ENCODE assay signal across 11 mouse cellular contexts in the genomic region with DNA sequence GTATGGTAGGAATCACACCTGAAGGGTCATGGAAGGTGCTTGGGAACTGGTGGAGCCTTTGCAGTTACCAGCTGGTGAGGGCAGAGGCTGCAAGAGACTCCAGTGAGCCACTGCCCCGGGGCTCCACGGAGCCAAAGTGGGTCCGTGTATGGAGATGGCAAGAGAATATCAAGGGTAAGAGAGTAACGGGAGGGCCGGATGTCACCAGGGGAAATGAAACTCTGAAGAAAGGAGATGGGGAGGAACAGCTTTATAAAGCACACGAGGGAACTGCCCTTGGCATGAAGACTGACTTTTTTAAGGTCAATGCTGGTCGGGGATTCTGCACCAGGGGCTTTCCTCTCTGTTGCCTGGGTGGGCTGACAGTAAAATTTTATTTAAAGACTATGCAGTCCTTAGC. TPM values are rescaled to one million over a fixed set of nuclear protein-coding genes. Genes with fewer than 3 reads are reported as not detected.
DNase-seq lines count a peak whose midpoint lies in the region; ATAC-seq and TF ChIP-seq lines count a peak whose summit lies in the region.
"Had no signal": no experiment of that assay in that cellular context is flagged by ENCODE, and none has a peak within 500 bp of the region (broad histone marks: within the 10 kb centered on the region; RNA-seq: fewer than 3 reads in every experiment).

No protein-coding gene starts in this region.

- WGBS in hindbrain, embryonic 10.5 days, result 86% methylated on average over 7 of the region's 7 CpGs
- whole genome bisulfite sequencing in hindbrain, embryonic 13.5 days, result 82% methylated on average over 7 of the region's 7 CpGs
- 29% methylated on average over 7 of the region's 7 CpGs for WGBS in bone marrow, adult 2 months

- no peak for ATAC-seq in hindbrain, embryonic 13.5 days (ENCODE audit: low FRiP score)
- peak; percentile 68; the same call in 1 of the 2 replicates for ATAC-seq in neutrophil, adult 5-6 weeks (ENCODE audit: extremely low read depth, insufficient number of reproducible peaks, low FRiP score, poor library complexity, severe bottlenecking)

- intact Hi-C loops in left cerebral cortex, postnatal 4 days (cut with DNase I), result no loop called here

- in situ Hi-C loops in CH12.LX (cut with MboI; ENCODE audit: low pct_ligation_motif_present, low pct_unique_long_range_greater_than_20kb, low sequenced_read_pairs), result loop anchor here (5.0 kb wide), 1 partner anchor 52 kb away; no protein-coding TSS in a partner anchor

- H3K4me2 ChIP-seq in hindbrain, embryonic 13.5 days, result no peak overlapping the region
- peak overlapping the region; percentile 80 for H3K4me2 ChIP-seq in CH12.LX (ENCODE audit: insufficient read depth, low read depth, poor library complexity, severe bottlenecking)

- dilution Hi-C loops in CH12.LX (cut with MboI; ENCODE audit: extremely low pct_ligation_motif_present, extremely low pct_unique_long_range_greater_than_20kb, low sequenced_read_pairs), result no loop called here

- H3K4me3 ChIP-seq in hindbrain, embryonic 10.5 days, result no peak overlapping the region
- H3K4me3 ChIP-seq in hindbrain, embryonic 13.5 days, result no peak overlapping the region
- H3K4me3 ChIP-seq in CH12.LX (replicated peaks in 1 of 3; ENCODE audit: low read depth in 2 of 3, low read length in 2 of 3, poor library complexity in 1 of 3), result peak overlapping the region in 2 of 3 experiments; percentile 13 to 45
- H3K4me3 ChIP-seq in bone marrow, adult 2 months (replicated peaks; ENCODE audit: control insufficient read depth, low read depth, low read length), result no peak overlapping the region
- H3K4me3 ChIP-seq: erythroblast, embryonic 14.5 days had no signal

- TF ChIP-seq RAD21 in CH12.LX (IDR thresholded peaks at IDR 0.05; ENCODE audit: low read depth, low read length), result no peak; the same call in none of the 2 replicates

- peaks cover 9% of the 10 kb centered on the region for H3K4me1 ChIP-seq in hindbrain, embryonic 10.5 days (replicated peaks)
- H3K4me1 ChIP-seq in hindbrain, embryonic 13.5 days (replicated peaks), result no peaks in the 10 kb centered on the region
- peaks cover 44 to 77% of the 10 kb centered on the region in 2 experiments for H3K4me1 ChIP-seq in CH12.LX (ENCODE audit: control insufficient read depth in 1 of 2, insufficient read depth in 2 of 2)
- peaks cover 1% of the 10 kb centered on the region; the same call in 1 of the 2 replicates for H3K4me1 ChIP-seq in bone marrow, adult 2 months (ENCODE audit: control insufficient read depth, insufficient read depth, low read length)

- no peak for TF ChIP-seq CTCF in CH12.LX (conservative IDR thresholded peaks at IDR 0.05 in 1 of 2, IDR thresholded peaks at IDR 0.05 in 1 of 2; ENCODE audit: low read depth in 2 of 2, low read length in 2 of 2)
- no peak for TF ChIP-seq CTCF in bone marrow, adult 2 months (IDR thresholded peaks at IDR 0.05; ENCODE audit: control insufficient read depth, insufficient read depth, low read length)

- H3K79me2 ChIP-seq in CH12.LX (replicated peaks; ENCODE audit: control insufficient read depth, extremely low read depth, insufficient read depth, poor library complexity, severe bottlenecking), result no peaks in the 10 kb centered on the region

- no peak overlapping the region for H3K9ac ChIP-seq in hindbrain, embryonic 13.5 days
- peak overlapping the region; percentile 79 for H3K9ac ChIP-seq in CH12.LX (ENCODE audit: insufficient read depth, low read depth)

- peak; percentile 87 for TF ChIP-seq EP300 in CH12.LX (IDR thresholded peaks at IDR 0.05; ENCODE audit: low read length)

- DNase-seq in hindbrain, embryonic 10.5 days (ENCODE audit: low spot score), result no peak
- peak; percentile 80 for DNase-seq in CH12.LX (ENCODE audit: extremely low read depth)
- DNase-seq in thymus, postnatal 36 days, result no peak
- no peak for DNase-seq in left cerebral cortex, postnatal 4 days
- DNase-seq: adrenal gland, adult 2 months; gastrocnemius, postnatal 14 days; kidney, adult 9 months had no signal

- H3K9me3 ChIP-seq in hindbrain, embryonic 10.5 days, result no peaks in the 10 kb centered on the region
- H3K9me3 ChIP-seq in hindbrain, embryonic 13.5 days, result no peaks in the 10 kb centered on the region
- no peaks in the 10 kb centered on the region for H3K9me3 ChIP-seq in CH12.LX (replicated peaks; ENCODE audit: low read length)

- H3K27me3 ChIP-seq in hindbrain, embryonic 10.5 days (ENCODE audit: insufficient read depth, poor library complexity, severe bottlenecking), result no peaks in the 10 kb centered on the region
- H3K27me3 ChIP-seq in hindbrain, embryonic 13.5 days, result no peaks in the 10 kb centered on the region
- H3K27me3 ChIP-seq in CH12.LX (replicated peaks), result no peaks in the 10 kb centered on the region

- H3K27ac ChIP-seq in hindbrain, embryonic 10.5 days, result peak overlapping the region; percentile 50
- no peak overlapping the region for H3K27ac ChIP-seq in hindbrain, embryonic 13.5 days
- H3K27ac ChIP-seq in CH12.LX (ENCODE audit: insufficient read depth, low read depth), result peak overlapping the region; percentile 99
- peak overlapping the region; percentile 37; the same call in 1 of the 2 replicates for H3K27ac ChIP-seq in bone marrow, adult 2 months (ENCODE audit: control insufficient read depth, insufficient read depth, low read depth, low read length, poor library complexity)

- TF ChIP-seq POLR2A in CH12.LX (IDR thresholded peaks at IDR 0.05; ENCODE audit: low read depth, low read length), result peak; percentile 52
- no peak for TF ChIP-seq POLR2A in bone marrow, adult 2 months (IDR thresholded peaks at IDR 0.05; ENCODE audit: borderline replicate concordance, control insufficient read depth, low read depth, low read length)

- H3K36me3 ChIP-seq in hindbrain, embryonic 10.5 days, result no peaks in the 10 kb centered on the region
- no peaks in the 10 kb centered on the region for H3K36me3 ChIP-seq in hindbrain, embryonic 13.5 days
- no peaks in the 10 kb centered on the region for H3K36me3 ChIP-seq in CH12.LX (replicated peaks in 1 of 2; ENCODE audit: control insufficient read depth in 1 of 2, insufficient read depth in 1 of 2, low read length in 1 of 2)

TF ChIP-seq in CH12.LX, 34 proteins besides CTCF, POLR2A, EP300 and RAD21:
- TF ChIP-seq ZC3H11A (IDR thresholded peaks at IDR 0.05; ENCODE audit: low read depth, low read length), result no peak
- no peak for TF ChIP-seq HCFC1 (IDR thresholded peaks at IDR 0.05; ENCODE audit: low read depth, low read length)
- no peak; the same call in 1 of the 2 replicates for TF ChIP-seq SIN3A (IDR thresholded peaks at IDR 0.05; ENCODE audit: low read length)
- peak; percentile 65; the same call in 1 of the 2 replicates for TF ChIP-seq ZNF384 (IDR thresholded peaks at IDR 0.05; ENCODE audit: low read depth, low read length)
- peak; percentile 70 for TF ChIP-seq MYC (IDR thresholded peaks at IDR 0.05; ENCODE audit: low read depth, low read length)
- no peak for TF ChIP-seq USF2 (conservative IDR thresholded peaks at IDR 0.05; ENCODE audit: low read depth, low read length)
- peak; percentile 87; the same call in 1 of the 2 replicates for TF ChIP-seq MEF2A (IDR thresholded peaks at IDR 0.05; ENCODE audit: borderline replicate concordance, low read depth, low read length)
- 0 out of 2 replicates have a peak, but pooled peaks have one; percentile 42 for TF ChIP-seq CHD2 (IDR thresholded peaks at IDR 0.05; ENCODE audit: low read length)
- peak; percentile 75 for TF ChIP-seq ETS1 (conservative IDR thresholded peaks at IDR 0.05; ENCODE audit: low read depth, low read length)
- no peak for TF ChIP-seq ZMIZ1 (IDR thresholded peaks at IDR 0.05; ENCODE audit: low read depth, low read length)
- no peak for TF ChIP-seq MAFK (IDR thresholded peaks at IDR 0.05; ENCODE audit: insufficient replicate concordance, low read length)
- TF ChIP-seq JUND (conservative IDR thresholded peaks at IDR 0.05; ENCODE audit: low read depth, low read length), result 0 out of 2 replicates have a peak, but pooled peaks have one; percentile 16
- TF ChIP-seq RCOR1 (conservative IDR thresholded peaks at IDR 0.05; ENCODE audit: low read depth, low read length), result peak; percentile 38; the same call in 1 of the 2 replicates
- peak; percentile 51; the same call in 1 of the 2 replicates for TF ChIP-seq MAZ (IDR thresholded peaks at IDR 0.05; ENCODE audit: low read depth, low read length)
- TF ChIP-seq TCF12 (IDR thresholded peaks at IDR 0.05; ENCODE audit: low read depth, low read length), result peak; percentile 66
- TF ChIP-seq POLR2AphosphoS2 (IDR thresholded peaks at IDR 0.05; ENCODE audit: low read depth, low read length), result no peak
- peak; percentile 95 for TF ChIP-seq IRF4 (IDR thresholded peaks at IDR 0.05; ENCODE audit: low read depth, low read length)
- TF ChIP-seq MAX (IDR thresholded peaks at IDR 0.05; ENCODE audit: low read length), result peak; percentile 49; the same call in 1 of the 2 replicates
- peak; percentile 81 for TF ChIP-seq TBP (conservative IDR thresholded peaks at IDR 0.05; ENCODE audit: low read depth, low read length)
- TF ChIP-seq SMC3 (IDR thresholded peaks at IDR 0.05; ENCODE audit: low read depth, low read length), result 0 out of 2 replicates have a peak, but pooled peaks have one; percentile 24
- 0 out of 2 replicates have a peak, but pooled peaks have one; percentile 29 for TF ChIP-seq KAT2A (IDR thresholded peaks at IDR 0.05; ENCODE audit: insufficient replicate concordance, low read length)
- TF ChIP-seq ELF1 (IDR thresholded peaks at IDR 0.05; ENCODE audit: low read depth, low read length), result no peak

RNA-seq across cellular contexts. Expression of a gene that starts 53.9 kb away (rescaled TPM):
- polyA plus RNA-seq in hindbrain, embryonic 10.5 days (2016; fragmentation: Nextera tagmentation; extraction: Ambion mirVana), result 14.8 and 15.7 TPM in 2 replicates
- polyA plus RNA-seq in hindbrain, embryonic 13.5 days (2015; fragmentation: Nextera tagmentation; extraction: Ambion mirVana), result 10.4 and 13.0 TPM in 2 replicates
- 22.3 and 25.8 TPM in 2 replicates for total RNA-seq in CH12.LX (2012; rRNA removed)
- 20.1 and 25.3 TPM in 2 replicates for total RNA-seq in CH12.LX (2014; rRNA removed)
- polyA plus RNA-seq in CH12.LX (2012; ENCODE audit: insufficient read length, low read depth), result 35.6 and 37.0 TPM in 2 replicates
- 8.3 and 15.5 TPM in 2 replicates for polyA plus RNA-seq in bone marrow, adult 2 months (2011; ENCODE audit: insufficient read depth, insufficient read length, low replicate concordance, missing spikeins)
- 17.2 and 22.2 TPM in 2 replicates for total RNA-seq in neutrophil, adult 5-6 weeks (2017)
- total RNA-seq in left cerebral cortex, postnatal 4 days (2021), result 10 to 100 TPM; 13.4 to 16.0 TPM

Comparison
In these comparisons a context has a peak if more than half of its experiments do, and no peak if none do; other contexts are left out.
1. H3K4me3 ChIP-seq: peak in CH12.LX (2 of 3); none in hindbrain, embryonic 10.5 days (single experiment), hindbrain, embryonic 13.5 days (single experiment) and bone marrow, adult 2 months (single experiment).